Mouse (Mus musculus): ENCODE data around the gene Aurkaip1. TPM values are rescaled to one million over a fixed set of nuclear protein-coding genes. Genes with fewer than 3 reads are reported as not detected.

Aurkaip1 gene
- polyA plus RNA-seq, 1 experiment from 2014 or later, result 127 TPM

DNA sequence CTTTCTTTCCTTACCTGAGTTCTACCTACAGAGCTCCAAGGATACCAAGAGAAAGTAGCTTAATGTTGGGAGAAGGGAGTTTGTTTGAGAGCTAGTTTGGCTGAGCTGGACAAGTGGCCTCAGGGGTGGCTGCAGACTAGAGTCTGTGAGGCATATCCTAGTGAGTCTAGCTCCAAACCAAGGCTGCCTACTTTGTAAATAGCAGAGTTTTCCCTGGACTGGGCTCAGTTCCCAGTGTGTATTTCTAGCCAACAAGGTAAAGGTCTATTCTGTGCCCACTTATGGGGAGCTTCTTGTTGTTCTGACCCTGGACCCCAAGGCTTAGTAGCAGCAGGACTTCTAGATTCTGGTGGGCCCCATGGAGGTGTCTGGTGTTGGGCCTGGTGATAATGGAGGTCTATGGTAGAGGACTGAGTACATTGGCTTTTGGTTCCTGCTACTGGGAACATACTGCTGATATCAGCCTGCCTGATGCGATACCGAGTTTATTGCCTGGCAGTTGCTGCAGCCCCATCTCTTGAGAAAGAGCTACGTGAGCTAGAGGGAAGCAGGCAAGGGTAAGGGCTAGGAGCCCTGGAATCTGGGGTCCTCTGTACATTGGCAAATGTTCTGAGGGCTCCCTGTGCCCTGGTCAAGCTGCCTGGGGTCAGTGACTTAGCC lies 18.9 kb downstream of the Aurkaip1 start:
- ATAC-seq (no peak), DNase-seq (ENCODE audit: low read depth, low spot score) (no peak)
- no peaks in the 10 kb centered on the region for H3K27me3 ChIP-seq
- in situ Hi-C loops (cut with MboI; ENCODE audit: low pct_unique_long_range_greater_than_20kb), result no loop called here
- TF ChIP-seq CTCF (IDR thresholded peaks at IDR 0.05), result no peak
- POLR2A ChIA-PET, result interaction anchor here (0.6 to 1.4 kb wide), 2 partner anchors 16 to 46 kb away, joined by 3 to 6 read pairs; no protein-coding TSS in a partner anchor
- CTCF ChIA-PET, result interaction anchor here (3.9 kb wide), 1 partner anchor 16 kb away, joined by 22 read pairs; no protein-coding TSS in a partner anchor

DNA sequence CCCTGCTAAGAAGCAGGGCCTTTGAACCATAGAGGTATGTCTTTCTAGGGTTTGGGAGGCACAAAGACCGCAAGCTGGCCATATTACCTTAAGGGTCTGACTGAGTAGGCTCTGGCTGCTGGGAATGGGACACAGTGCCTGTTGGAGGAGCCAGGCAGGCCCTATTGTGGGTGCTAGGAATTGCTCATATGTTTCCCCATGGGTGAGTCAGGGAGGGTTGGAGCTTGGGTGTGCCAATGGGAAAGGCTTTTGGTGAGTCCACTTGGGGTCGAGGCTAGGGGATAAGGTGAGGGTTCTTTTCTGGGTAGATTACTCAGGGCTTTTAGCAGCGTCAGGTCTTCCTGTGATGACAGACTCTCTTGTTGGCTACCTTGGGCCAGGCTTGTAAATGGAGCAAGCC lies 20.3 kb downstream of the Aurkaip1 start:
- POLR2A ChIA-PET, result interaction anchor here (0.6 kb wide), 1 partner anchor 90 kb away, joined by 3 read pairs; the partner anchor contains the start of gene Atad3a
- CTCF ChIA-PET, result interaction anchor here (1.0 to 3.9 kb wide), 3 partner anchors 12 to 20 kb away, joined by 3 to 22 read pairs (median 5); partner anchors contain the start of gene Tas1r3
- H3K27me3 ChIP-seq, result no peaks in the 10 kb centered on the region
- DNase-seq (ENCODE audit: low read depth, low spot score) (no peak), ATAC-seq (no peak)
- in situ Hi-C loops (cut with MboI; ENCODE audit: low pct_unique_long_range_greater_than_20kb), result no loop called here
- no peak for TF ChIP-seq CTCF (IDR thresholded peaks at IDR 0.05)

DNA sequence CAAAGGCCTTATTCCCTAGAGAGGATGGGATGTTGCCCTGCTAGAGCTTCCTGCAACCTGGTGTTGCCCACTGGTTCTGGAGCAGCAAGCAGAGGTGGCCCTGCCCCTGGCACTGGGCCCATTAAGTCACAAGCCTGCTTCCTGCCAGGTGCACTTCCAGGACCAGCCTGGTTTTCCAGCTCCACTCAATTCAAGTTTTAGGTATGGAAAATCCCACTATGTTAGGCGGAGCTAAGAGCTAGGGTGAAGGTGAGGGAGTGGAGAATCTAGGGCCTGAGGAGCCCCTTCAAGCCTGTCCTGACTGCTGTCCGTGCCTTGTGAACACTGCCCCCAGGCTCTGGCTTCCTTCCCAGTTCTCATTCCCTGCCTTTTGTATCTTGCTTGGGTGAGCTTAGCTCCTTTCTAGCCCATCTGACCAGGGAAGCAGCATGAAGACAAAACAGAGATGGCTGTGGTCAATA lies 20.9 kb downstream of the Aurkaip1 start:
- ATAC-seq, result no peak
- ChIA-PET POLR2A (interaction anchor here (1.5 to 1.7 kb wide), 2 partner anchors 12 to 14 kb away, joined by 6 to 7 read pairs; partner anchors contain the start of gene Tas1r3), CTCF (interaction anchor here (1.0 to 1.8 kb wide), 3 partner anchors 12 to 20 kb away, joined by 3 to 5 read pairs (median 3); partner anchors contain the start of gene Tas1r3)
- no peak for DNase-seq (ENCODE audit: low read depth, low spot score)
- no peaks in the 10 kb centered on the region for H3K27me3 ChIP-seq
- no peak for TF ChIP-seq CTCF (IDR thresholded peaks at IDR 0.05)
- in situ Hi-C loops (cut with MboI; ENCODE audit: low pct_unique_long_range_greater_than_20kb), result no loop called here

DNA sequence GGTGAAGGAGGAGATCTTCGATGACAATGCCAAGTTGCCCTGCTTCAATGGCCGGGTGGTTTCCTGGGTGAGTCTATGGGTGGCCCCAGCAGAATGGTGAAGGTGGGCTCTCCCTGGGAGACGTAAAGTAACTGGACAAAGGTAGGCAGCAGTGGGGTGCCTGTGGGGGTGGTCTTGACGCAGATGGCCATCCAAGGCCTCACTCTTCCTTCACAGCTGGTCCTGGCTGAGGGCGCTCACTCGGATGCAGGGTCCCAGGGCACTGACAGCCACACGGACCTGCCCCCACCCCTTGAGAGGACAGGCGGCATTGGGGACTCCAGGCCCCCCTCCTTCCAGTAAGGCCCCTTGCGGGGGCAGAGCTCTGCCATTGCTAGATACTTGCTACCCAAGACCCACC lies 22.3 kb downstream of the Aurkaip1 start:
- POLR2A ChIA-PET, result interaction anchor here (1.5 to 1.7 kb wide), 2 partner anchors 10 to 13 kb away, joined by 6 to 7 read pairs; partner anchors contain the start of gene Tas1r3
- CTCF ChIA-PET, result interaction anchor here (1.8 kb wide), 1 partner anchor 10 kb away, joined by 5 read pairs; the partner anchor contains the start of gene Tas1r3
- no peaks in the 10 kb centered on the region for H3K27me3 ChIP-seq
- DNase-seq (ENCODE audit: low read depth, low spot score) (no peak), ATAC-seq (no peak)
- no peak for TF ChIP-seq CTCF (IDR thresholded peaks at IDR 0.05)
- in situ Hi-C loops (cut with MboI; ENCODE audit: low pct_unique_long_range_greater_than_20kb), result no loop called here

DNA sequence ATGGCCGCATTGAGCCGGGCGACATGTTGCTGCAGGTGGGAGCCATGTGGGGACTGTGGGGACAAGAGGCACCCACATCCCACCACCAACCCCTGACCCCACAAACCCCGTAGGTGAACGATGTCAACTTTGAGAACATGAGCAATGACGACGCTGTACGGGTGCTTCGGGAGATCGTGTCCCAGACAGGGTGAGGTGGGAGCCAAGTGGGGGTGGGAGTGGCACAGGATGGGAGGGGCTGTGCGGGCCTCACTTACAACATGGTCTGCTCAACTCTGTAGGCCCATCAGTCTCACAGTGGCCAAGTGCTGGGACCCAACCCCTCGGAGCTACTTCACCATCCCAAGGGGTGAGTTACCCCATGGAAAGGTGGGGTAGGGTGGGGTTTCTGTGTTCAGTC lies 23.9 kb downstream of the Aurkaip1 start:
- ChIA-PET POLR2A (interaction anchor here (0.9 kb wide), 1 partner anchor 21 kb away, joined by 3 read pairs; no protein-coding TSS in a partner anchor), CTCF (no interaction called here)
- H3K27me3 ChIP-seq, result no peaks in the 10 kb centered on the region
- in situ Hi-C loops (cut with MboI; ENCODE audit: low pct_unique_long_range_greater_than_20kb), result no loop called here
- ATAC-seq (no peak), DNase-seq (ENCODE audit: low read depth, low spot score) (no peak)
- TF ChIP-seq CTCF (IDR thresholded peaks at IDR 0.05), result no peak

DNA sequence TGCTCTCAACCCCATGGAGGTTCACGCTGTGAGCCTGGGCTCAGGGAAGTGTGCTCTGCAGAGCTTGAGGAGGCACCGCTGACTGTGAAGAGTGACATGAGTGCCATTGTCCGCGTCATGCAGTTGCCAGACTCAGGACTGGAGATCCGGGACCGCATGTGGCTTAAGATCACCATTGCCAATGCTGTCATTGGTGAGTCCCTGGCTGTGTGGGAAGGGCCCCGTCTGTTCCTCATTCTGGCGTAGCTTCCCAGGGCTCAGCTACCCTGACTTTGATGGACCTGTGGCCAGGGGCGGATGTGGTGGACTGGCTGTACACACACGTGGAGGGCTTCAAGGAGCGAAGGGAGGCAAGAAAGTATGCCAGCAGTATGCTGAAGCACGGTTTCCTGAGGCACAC lies 25.0 kb downstream of the Aurkaip1 start:
- DNase-seq (ENCODE audit: low read depth, low spot score) (no peak), ATAC-seq (no peak)
- ChIA-PET POLR2A (interaction anchor here (0.9 kb wide), 1 partner anchor 22 kb away, joined by 3 read pairs; no protein-coding TSS in a partner anchor), CTCF (no interaction called here)
- no peaks in the 10 kb centered on the region for H3K27me3 ChIP-seq
- no peak for TF ChIP-seq CTCF (IDR thresholded peaks at IDR 0.05)
- in situ Hi-C loops (cut with MboI; ENCODE audit: low pct_unique_long_range_greater_than_20kb), result no loop called here

DNA sequence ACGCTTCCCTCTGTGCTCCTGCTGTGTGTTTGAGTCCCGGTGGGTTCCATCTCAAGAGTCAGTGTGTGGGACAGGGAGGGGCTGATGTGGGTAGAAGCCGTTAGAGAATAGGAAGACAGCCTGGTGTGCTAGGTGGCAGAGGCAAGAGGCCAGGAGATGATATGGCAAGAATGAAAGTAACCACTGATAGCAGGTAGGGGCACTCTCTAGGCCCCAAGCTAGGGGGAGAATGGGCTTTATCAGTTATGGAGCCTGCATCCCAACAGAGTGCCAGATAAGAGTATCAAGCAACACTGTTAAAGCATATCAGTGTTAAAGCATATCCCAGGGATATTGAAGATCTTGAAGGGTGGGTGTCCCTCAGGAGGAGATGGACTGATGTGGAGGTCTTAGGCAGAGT lies 25.8 kb downstream of the Aurkaip1 start:
- ATAC-seq (no peak), DNase-seq (ENCODE audit: low read depth, low spot score) (no peak)
- CTCF ChIA-PET, result interaction anchor here (1.0 kb wide), 2 partner anchors 9 to 23 kb away, joined by 3 read pairs; no protein-coding TSS in a partner anchor
- in situ Hi-C loops (cut with MboI; ENCODE audit: low pct_unique_long_range_greater_than_20kb), result no loop called here
- no peak for TF ChIP-seq CTCF (IDR thresholded peaks at IDR 0.05)
- no peaks in the 10 kb centered on the region for H3K27me3 ChIP-seq
- POLR2A ChIA-PET, result no interaction called here

DNA sequence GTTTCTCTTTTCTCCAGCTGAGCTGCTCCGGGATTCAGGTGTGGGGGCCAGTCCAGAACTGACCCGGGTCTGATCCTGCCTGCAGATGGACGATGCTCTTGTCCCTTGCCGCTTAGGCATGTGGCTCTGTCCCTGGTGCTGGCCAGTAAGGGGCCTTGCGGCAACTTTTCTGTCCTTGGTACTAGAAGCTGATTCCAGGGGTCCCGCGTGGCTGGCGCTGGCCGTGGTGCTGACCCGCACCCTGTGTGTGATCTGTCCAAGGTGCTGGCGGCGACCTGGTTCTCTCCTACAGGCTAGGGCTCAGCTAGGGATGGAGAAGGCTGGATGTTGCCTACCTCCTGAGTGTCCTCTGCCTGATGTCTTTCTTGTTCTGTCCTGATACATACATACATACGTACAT lies 28.2 kb downstream of the Aurkaip1 start:
- POLR2A ChIA-PET, result no interaction called here
- DNase-seq (ENCODE audit: low read depth, low spot score) (no peak), ATAC-seq (no peak)
- in situ Hi-C loops (cut with MboI; ENCODE audit: low pct_unique_long_range_greater_than_20kb), result no loop called here
- TF ChIP-seq CTCF (IDR thresholded peaks at IDR 0.05), result no peak
- CTCF ChIA-PET, result no interaction called here
- no peaks in the 10 kb centered on the region for H3K27me3 ChIP-seq

DNA sequence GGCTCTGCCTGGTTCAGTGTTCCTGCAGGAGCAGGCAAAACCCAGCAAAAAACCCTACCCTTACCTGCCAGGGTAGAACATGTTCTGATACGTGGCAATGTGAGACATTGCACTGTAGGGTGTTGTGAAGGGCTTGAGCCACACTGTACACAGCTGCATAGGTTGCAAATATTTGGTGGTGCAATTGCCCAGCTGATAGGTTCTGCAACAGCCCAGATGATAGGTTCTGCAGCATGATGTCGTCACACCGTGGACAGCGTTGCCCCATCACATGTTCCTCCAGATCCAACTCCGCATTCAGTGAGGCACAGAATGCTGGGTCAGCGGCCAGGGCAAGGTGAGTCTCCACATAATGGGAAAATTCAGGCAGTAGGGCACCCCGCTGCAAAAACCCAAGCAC lies 30.7 kb downstream of the Aurkaip1 start:
- no peaks in the 10 kb centered on the region for H3K27me3 ChIP-seq
- POLR2A ChIA-PET, result interaction anchor here (0.8 kb wide), 1 partner anchor 14 kb away, joined by 3 read pairs; the partner anchor contains the start of gene Dvl1
- in situ Hi-C loops (cut with MboI; ENCODE audit: low pct_unique_long_range_greater_than_20kb), result no loop called here
- no peak for TF ChIP-seq CTCF (IDR thresholded peaks at IDR 0.05)
- ATAC-seq (no peak), DNase-seq (ENCODE audit: low read depth, low spot score) (no peak)
- CTCF ChIA-PET, result no interaction called here

DNA sequence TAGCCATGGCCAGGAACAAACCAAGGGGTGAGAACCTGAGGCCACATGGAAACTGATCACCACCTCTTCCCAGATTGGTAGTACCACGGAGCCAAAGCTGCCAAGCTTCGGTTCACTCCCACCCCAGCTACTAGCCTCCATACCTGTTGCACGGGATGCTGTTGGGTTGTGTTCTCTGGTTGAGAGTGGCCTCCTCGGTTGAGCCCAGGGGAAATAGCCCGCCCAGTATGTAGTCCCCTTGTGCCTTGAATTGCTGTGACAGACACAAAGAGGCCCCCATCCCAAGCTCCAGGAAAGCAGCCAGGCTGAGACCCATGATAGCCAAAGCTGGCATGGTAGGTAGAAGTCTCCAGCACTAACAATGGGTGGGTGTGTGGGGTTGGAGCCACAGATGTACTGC lies 31.9 kb downstream of the Aurkaip1 start, which contains the start of gene Tas1r3:
Tas1r3 (minus strand) TSS at position 362 of the 400 bp plus-strand sequence.
- ChIA-PET CTCF (interaction anchor here (1.8 kb wide), 1 partner anchor 11 kb away, joined by 5 read pairs; no protein-coding TSS in a partner anchor), POLR2A (interaction anchor here (1.6 to 1.8 kb wide), 2 partner anchors 11 to 31 kb away, joined by 4 to 7 read pairs; no protein-coding TSS in a partner anchor)
- in situ Hi-C loops (cut with MboI; ENCODE audit: low pct_unique_long_range_greater_than_20kb), result no loop called here
- DNase-seq (ENCODE audit: low read depth, low spot score) (no peak), ATAC-seq (no peak)
- no peaks in the 10 kb centered on the region for H3K27me3 ChIP-seq
- TF ChIP-seq CTCF (IDR thresholded peaks at IDR 0.05), result no peak
